Mouse (Mus musculus): ENCODE results near the gene Rbks.

Gene Rbks

DNA sequence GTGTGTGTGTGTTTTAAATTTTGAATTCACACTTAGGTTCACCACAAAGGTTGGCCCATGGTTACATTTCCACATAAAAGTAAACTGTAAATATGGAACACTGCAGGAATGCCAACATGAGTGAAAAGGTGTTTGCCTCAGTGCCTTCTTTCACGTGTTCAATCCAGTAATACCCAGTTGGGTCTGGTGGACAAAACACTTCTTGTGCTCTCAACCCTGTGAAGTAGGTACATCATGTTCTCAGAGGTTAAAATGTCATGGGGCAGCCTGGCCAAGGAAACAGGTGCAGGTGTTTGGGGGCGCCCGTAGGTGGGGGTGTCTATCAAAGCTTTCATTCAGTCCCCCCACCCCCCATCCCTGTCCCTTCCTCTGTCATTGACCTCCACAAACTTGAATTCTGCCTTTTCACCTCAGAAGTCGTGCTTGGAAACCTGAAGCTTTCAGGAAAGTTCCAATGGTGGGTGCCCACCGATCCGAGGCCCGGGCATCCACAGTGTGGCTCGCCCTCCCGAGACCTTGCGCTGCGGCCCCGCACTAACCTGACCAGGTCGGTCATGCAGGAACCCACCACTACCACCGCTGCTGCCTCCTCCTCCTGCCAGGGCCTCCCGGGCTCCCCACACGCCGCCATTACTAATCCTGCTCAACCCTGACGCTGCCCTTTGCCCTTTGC, at the start of gene Rbks:
Rbks (minus strand) TSS at position 657 of the 673 bp plus-strand sequence.
- no peak for DNase-seq (ENCODE audit: low spot score)

DNA sequence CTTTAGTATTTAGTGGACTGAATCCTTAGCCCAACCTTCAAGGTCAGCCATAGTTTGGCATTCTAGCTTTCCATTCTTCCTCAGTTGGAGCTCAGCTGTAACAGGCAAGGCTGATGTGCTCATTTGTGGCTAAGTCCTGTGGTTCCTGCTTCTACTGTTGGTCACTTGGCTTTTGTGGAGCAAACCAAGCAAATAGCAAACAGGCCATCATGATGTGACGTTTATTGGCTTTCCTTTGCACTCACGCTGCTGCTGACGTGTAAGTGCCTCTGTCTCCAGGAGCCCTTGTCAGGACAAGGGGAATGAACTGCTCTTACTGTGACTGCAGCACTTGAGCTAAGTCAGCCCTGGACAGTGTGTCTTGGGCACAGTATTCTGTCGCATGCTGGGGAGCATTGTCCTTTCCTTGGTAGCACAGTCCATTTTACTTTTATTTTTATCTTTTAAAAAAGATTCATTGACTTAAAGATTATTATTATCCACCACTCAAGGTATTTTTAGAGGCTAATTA, 45.1 kb upstream of the Rbks start:
- no peak for DNase-seq (ENCODE audit: low spot score)

GRCm38 (mm10) chr5:31741931-31742330, 44.5 kb upstream of the Rbks start:
- no peak for DNase-seq (ENCODE audit: low spot score)

- DNase-seq (ENCODE audit: low spot score), result no peak
Measured at GRCm38 (mm10) chr5:31732644-31733338, 35.4 kb upstream of the Rbks start.

- DNase-seq (ENCODE audit: low spot score), result no peak
Measured at GRCm38 (mm10) chr5:31727456-31727855, 30.0 kb upstream of the Rbks start.

DNA sequence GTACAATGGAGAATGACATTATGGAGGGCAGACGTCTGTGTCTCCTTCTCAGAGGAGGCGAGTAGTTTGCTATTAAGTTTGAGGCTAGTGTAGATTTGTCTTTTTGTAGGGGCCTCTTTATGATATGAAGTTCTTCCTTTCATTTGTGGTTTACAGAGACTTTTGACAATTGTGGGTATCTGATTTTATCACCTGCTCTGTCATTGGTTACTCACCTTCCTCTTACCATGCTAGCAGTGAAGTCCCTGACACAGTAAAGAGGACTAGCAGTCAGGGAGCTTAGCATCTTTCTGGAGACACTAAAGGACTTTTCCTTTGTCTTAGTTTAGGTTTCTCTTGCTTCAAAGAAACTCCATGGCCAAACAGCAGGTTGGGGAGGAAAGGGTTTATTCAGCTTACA, 28.5 kb upstream of the Rbks start:
- no peak for DNase-seq (ENCODE audit: low spot score)

DNA sequence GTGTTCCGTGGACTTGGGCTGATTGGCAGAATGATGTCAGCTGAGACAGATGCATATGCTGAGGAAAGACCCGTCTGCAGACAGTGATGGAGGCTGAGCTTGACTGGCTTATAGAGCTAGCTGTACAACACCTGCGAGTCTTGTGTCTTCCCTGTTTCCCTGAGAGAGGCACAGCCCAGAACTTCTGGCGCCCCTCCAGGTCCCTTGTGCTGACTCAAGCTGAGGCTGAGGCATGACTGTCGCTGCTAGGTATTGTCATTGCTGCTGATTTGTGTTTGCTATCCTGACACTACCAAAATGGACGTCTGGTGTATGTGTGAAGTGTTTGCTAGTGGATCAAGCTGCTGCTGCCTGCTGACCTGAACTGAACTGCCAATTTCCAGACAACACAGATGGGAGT, 27.1 kb upstream of the Rbks start:
- DNase-seq (ENCODE audit: low spot score), result no peak

DNA sequence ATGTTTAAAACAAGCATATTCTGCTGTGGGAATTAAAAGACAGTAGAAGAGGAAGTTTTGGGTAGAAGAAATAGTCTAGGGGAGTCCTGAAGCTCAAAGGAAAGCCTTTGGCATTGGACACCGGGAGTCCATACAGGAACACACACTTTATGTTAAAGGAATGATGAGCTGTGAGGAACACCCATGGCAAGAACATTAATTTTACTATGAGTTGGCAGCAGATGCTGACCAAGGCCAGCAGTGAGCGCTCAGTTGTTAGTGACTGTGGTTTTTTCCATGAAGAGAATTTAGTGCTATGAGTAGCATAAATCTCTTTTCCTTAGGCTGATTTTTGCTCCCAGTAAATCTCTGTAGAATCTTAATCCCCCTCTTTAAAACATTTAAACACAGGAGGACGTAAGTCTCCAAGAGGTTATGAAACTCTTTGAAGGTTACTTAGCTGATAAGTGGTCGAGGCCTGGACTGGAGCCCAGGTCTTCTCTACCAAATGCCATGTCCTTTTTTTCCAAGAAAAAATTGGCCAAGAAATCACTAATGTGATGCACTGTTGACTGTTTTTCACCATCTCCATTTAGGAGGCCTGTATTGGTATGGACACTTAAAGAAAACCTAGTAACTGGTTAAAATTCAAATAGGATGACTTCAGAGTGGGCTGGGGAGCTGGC, 18.2 kb upstream of the Rbks start:
- DNase-seq (ENCODE audit: low spot score), result no peak

DNA sequence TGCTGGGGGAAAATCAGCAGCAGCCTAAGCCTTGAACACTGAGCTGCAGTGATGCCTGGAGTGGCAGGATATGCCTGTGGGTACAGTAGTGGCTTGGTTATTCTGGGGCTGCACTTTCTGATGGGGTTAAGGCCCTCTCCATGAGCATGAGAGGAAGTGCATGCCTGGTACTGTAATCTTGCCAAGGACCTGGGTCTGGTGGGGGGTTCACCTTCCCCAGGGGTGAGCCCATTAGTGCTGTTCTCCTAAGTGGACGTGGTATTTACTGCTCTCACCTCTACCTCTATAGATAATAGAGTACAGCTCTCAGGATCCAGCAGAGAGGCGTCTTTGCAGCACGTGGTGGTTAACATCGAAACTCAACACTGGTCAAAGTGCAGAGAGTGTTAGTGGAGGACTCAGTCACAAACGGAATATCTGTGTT, 16.4 kb upstream of the Rbks start:
- DNase-seq (ENCODE audit: low spot score), result no peak

DNA sequence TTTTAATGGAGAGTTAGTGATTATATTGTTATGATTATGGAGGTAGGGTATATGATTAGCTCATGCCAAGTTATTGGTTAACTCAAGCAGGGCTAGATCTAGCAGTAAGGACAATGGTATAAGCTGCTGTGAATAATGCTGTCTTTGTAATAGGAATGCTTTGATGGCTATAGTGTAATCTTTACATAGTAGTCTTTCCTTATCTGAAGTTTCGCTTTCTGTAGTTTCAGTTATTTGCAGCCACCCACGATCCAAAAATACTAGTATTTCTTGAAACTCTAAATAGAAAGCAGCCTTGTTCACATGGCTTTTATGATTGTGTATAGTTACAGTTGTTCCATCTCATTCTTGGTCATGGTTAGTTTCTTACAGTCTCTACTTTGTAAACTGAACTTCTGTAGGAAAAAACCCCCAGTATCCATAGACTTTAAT, 15.9 kb upstream of the Rbks start:
- no peak for DNase-seq (ENCODE audit: low spot score)

DNA sequence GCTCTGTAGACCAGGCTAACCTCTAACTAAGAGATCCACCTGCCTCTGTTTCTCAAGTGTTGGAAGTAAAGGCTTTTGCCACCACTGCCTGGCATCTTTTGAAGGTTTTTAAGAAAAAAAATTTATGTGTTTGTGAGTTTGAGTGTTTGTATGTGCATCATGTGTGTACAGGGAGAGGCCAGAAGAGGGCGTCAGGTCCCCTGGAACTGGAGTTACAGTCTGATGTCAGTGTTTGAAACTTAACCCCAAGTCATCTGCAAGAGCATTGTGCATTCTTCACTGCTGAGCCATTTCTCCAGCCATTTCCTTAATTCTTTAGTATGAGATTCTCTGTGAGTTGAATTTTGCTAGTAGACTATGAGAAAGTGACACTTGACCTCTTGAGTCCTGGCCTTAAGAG, 12.0 kb upstream of the Rbks start:
- no peak for DNase-seq (ENCODE audit: low spot score)

DNA sequence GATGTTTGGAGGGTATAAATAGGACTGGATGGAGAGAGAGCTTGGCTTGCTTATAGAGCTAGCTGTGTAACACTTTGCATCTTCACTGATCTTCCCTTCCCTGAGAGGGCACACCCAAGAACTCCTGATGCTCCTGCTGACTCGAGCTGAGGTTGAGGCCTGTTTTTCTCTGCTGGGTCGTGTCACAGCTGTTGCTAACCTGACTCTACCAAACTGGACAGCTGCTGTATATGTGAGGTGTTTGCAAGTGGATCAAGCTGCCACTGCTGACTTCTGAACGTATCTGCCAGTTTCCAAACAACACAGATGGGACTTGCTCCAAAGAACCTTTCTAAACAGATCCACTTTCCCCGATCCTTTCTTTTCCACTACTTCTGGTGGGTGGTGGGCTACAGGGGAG, 9.4 kb upstream of the Rbks start:
- no peak for DNase-seq (ENCODE audit: low spot score)

- no peak for DNase-seq (ENCODE audit: low spot score)
Measured at GRCm38 (mm10) chr5:31704971-31705370, 7.5 kb upstream of the Rbks start.

DNA sequence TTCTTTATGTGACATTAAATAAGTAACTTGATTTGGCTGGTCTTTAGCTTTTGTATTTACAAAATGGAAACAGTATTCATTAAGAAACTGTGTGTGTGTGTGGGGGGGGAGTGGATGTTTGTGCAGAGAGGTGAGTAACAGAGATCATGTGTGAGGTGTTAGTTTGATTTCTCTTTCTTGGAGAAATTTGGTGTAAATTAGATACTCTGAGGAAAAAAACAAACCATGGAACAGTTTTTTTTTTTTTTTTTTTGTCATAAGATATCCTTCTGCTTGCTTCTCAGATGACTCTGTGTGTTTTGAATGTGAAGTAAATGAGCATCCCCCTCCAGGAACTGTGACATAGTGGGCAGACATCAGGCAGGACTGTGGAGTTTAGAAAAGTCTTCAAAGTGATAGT, 2.0 kb upstream of the Rbks start:
- DNase-seq (ENCODE audit: low spot score), result no peak

DNA sequence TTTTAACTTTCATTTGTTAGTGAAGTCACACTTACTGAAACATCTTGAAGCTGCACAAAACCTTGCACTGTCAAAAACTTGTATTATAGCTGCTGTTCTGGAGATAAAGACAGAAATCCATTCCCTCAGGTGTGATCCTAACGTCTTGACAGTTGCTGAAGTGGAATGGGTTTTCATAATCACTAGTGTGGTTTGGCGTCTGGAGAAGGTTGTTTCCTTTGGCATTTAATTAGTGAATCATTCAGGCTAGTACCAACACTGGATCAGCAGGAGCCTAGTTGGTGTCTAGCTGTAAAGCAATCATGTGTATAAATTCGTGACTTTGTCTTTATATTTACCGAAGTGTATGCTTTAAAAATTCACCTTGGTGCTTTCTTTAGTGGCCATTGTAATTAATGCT, 1.5 kb upstream of the Rbks start:
- no peak for DNase-seq (ENCODE audit: low spot score)

DNA sequence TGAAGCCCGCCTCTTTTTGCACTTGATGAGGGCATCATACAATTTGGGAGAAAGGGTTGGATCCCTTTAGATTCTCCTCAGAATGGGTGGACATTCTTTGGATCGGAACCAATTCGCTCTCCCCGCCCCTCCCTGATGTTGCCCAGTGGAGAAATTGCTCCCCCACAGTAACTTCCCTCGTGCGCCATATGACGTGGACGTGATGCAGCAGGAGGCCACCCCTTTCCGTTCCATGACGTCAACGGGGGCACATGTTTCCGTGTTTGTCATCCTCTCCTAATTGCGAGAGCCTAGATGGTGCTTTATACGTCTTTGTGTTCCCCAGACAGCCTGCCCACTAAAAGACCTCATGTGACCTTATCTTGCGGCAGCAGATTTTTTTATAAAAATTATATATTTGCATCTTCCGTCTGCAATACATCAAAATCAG, 885 bp upstream of the Rbks start:
- DNase-seq (ENCODE audit: low spot score), result peak; percentile 75

GRCm38 (mm10) chr5:31697644-31698296, 343 bp upstream of the Rbks start, which contains the start of gene Babam2:
Babam2 (plus strand) TSS chr5:31697684.
- peak; percentile 89 for DNase-seq (ENCODE audit: low spot score)

DNA sequence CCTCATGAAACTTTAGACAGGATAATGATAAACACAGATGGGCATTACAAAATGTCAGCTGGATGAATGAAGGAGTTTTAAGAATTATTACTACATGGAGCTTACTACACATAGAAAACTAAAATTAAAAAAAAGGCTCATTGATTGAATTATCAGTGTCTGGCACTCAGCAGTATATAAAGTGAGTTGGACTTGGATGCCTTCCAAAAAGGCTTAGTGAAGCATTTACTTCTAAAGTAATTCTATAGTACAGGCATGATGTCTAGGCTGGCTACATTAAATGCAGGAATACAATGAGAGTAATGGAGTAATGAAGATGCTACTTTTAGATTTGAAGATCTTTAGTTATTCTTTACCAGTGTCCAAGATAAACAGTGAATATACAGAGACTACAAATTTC, 4.2 kb downstream of the Rbks start:
- DNase-seq (ENCODE audit: low spot score), result no peak

DNA sequence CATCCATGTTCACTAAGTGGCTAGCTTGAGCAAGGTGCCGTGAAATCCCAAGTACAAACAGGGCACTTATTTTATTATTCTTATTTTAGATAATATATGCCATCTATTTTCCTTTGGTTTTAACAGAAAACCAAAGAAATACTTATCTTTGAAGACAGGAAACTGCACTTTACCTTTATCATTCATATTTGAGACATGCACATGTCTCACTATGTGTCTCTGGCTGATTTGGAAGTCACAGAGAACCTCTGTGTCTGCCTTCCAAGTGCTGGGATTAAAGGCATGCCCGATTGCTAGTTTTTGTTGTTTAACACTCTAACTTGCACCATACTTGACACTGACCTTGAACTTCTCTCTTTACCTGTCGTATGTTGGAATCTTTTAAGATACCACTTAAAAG, 9.5 kb downstream of the Rbks start:
- DNase-seq (ENCODE audit: low spot score), result no peak

DNA sequence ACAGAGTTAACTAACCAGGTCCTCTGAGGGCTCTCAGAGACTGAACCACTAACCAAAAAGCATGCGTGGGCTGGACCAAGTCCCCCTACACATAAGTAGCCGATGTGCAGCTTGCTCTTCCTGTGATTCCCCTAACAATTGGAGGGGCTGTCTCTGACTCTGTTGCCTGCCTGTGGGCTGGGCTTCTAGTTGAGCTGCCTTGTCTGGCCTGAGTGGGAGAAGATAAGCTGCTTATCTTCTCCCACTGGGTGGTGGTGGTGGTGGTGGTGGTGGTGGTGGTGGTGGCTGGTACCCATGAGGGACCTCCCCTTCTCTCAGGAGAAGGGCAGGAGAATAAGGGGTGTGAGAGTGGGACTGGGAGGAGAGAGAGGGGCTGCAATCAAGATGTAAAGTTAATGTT, 11.4 kb downstream of the Rbks start:
- DNase-seq (ENCODE audit: low spot score), result no peak

DNA sequence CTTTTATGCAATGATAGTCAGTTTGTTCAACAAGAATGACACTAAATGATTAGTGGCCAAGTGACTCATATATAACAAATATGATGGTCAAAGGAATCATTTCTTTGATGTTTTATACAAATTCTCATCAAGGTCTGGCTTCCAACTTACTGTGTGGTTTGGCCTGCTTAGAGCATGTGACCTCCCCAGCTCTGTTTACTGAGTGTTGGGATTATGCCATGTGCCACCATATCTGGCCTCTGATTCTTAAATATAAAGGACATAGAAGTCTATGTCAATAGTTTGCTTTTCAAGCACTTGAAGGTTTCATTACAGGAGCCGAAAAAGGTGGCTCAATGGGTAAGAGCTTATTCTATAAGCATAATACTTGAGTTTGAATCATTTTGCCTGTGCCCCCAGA, 15.1 kb downstream of the Rbks start:
- DNase-seq (ENCODE audit: low spot score), result no peak

- DNase-seq (ENCODE audit: low spot score), result no peak
Measured at GRCm38 (mm10) chr5:31680183-31680582, 17.2 kb downstream of the Rbks start.

DNA sequence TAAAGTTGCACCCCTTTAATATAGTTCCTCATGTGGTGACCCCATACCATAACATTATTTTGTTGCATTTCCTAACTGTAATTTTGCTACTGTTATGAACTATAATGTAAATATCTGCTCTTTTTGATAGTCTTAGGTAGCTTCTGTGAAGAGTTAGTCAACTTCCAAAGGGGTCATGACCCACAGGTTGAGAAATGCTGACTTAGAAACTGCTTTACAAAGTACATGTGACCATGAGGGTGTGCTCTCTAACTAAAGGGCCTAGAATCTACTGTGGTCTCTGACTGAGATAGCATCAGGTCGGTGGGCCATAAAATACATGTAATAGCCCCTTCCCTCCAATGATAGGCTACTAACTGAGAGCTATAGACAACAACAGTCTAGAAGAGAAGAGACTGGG, 19.4 kb downstream of the Rbks start:
- no peak for DNase-seq (ENCODE audit: low spot score)

All from retina, embryonic 14.5 days (tissue).